Mouse (Mus musculus): ENCODE measurements around the gene 1700024G13Rik.

GRCm38 (mm10) chr14:32327366-32327765, 60.8 kb downstream of the 1700024G13Rik start:
- TF ChIP-seq CTCF (IDR thresholded peaks at IDR 0.05; ENCODE audit: borderline replicate concordance, insufficient read depth, low read length) (no peak), POLR2A (IDR thresholded peaks at IDR 0.05; ENCODE audit: low read depth, low read length) (no peak)

Data from embryonic fibroblast, embryonic 13.5 days (primary cell).